Mouse (Mus musculus) liver, postnatal 0 days (tissue): Measurements from ENCODE around the gene Cdk14. TPM values are rescaled to one million over a fixed set of nuclear protein-coding genes. Genes with fewer than 3 reads are reported as not detected.
A peak's percentile ranks its signal among the peaks of the same experiment; 100 is the strongest.

Experiments used
- ATAC-seq: fragments of 200-750 bp; cut with Nextera tagmentation; 2 replicates; pipeline ENCODE4 v1.8.0; 2017; ENCODE audit warnings: mild to moderate bottlenecking, moderate library complexity
- DNase-seq: peaks from one replicate; pipeline ENCODE4 v3.0.0-alpha.2; 2016
- H3K27ac ChIP-seq: fragments of 300-500 bp; sonication (generic); 2 replicates; pipeline ENCODE4 v1.5.1; 2014; ENCODE audit warnings: antibody characterized with exemption, moderate library complexity, mild to moderate bottlenecking, low read depth
- H3K27me3 ChIP-seq: fragments of 300-500 bp; sonication (generic); 2 replicates; pipeline ENCODE4 v1.6.1; 2014; ENCODE audit warnings: low read length, control low read depth, mixed read lengths; ENCODE audit not compliant: insufficient read depth
- H3K36me3 ChIP-seq: fragments of 300-500 bp; sonication (generic); replicated peaks from 2 replicates; pipeline ENCODE4 v1.6.1; 2014; ENCODE audit warnings: mild to moderate bottlenecking, control low read depth, low read length, moderate library complexity, mixed read lengths; ENCODE audit not compliant: insufficient read depth
- H3K4me1 ChIP-seq: fragments of 300-500 bp; sonication (generic); 2 replicates; pipeline ENCODE4 v1.6.1; 2014; ENCODE audit warnings: antibody characterized with exemption, mild to moderate bottlenecking, control low read depth; ENCODE audit not compliant: insufficient read depth
- H3K4me2 ChIP-seq: fragments of 300-500 bp; sonication (generic); 2 replicates; pipeline ENCODE4 v1.6.1; 2014; ENCODE audit warnings: low read depth, mild to moderate bottlenecking, low read length, moderate library complexity, mixed read lengths
- H3K4me3 ChIP-seq: fragments of 300-500 bp; sonication (generic); 2 replicates; pipeline ENCODE4 v1.5.1; 2014; ENCODE audit warnings: low read depth, low read length
- H3K9ac ChIP-seq: fragments of 300-500 bp; sonication (generic); replicated peaks from 2 replicates; pipeline ENCODE4 v1.6.1; 2014; ENCODE audit warnings: mild to moderate bottlenecking, moderate library complexity
- H3K9me3 ChIP-seq: fragments of 300-500 bp; sonication (generic); 2 replicates; pipeline ENCODE4 v1.6.1; 2016; ENCODE audit warnings: mild to moderate bottlenecking, control low read depth, low read length, mixed read lengths
- CTCF ChIP-seq: sonication (generic); IDR thresholded peaks from 2 replicates; pipeline ENCODE4 v1.5.1; 2016; ENCODE audit warnings: antibody characterized with exemption, low read depth
- EP300 ChIP-seq: IDR thresholded peaks from 2 replicates; pipeline ENCODE4 v1.6.1; 2016; ENCODE audit warnings: antibody characterized with exemption, low read depth, mild to moderate bottlenecking
- WGBS: fragments of 180-500 bp; shearing (Covaris S2); extraction: QIAGEN DNeasy Blood & Tissue Kit; methylation state at CpG from one replicate; pipeline ENCODE4 v1.1.7; 2014; ENCODE audit not compliant: insufficient replicate concordance; 5-methylcytosine and 5-hydroxymethylcytosine counted together
- polyA plus RNA-seq: library from polyadenylated mRNA; unstranded; fragments of >200 nt; fragmentation: Nextera tagmentation; extraction: Ambion mirVana; gene quantifications from 2 replicates; pipeline ENCODE4 v1.2.1, GENCODE M21; 2015

Gene Cdk14
- polyA plus RNA-seq, 1 experiment from 2014 or later: 1.1 TPM

- H3K4me1 ChIP-seq: no peaks in the 10 kb centered on the region
- no peak overlapping the region for H3K4me3 ChIP-seq
- no peaks in the 10 kb centered on the region for H3K36me3 ChIP-seq
- no peaks in the 10 kb centered on the region for H3K27me3 ChIP-seq
- no peak overlapping the region for H3K27ac ChIP-seq
- no peak for ATAC-seq
- 81% methylated on average over 2 of the region's 2 CpGs for WGBS
- H3K9me3 ChIP-seq: 0 out of 2 replicates have a peak, but pooled peaks cover 2% of the 10 kb centered on the region
- no peak for DNase-seq
- H3K9ac ChIP-seq: no peak overlapping the region
- no peak overlapping the region for H3K4me2 ChIP-seq
- TF ChIP-seq EP300 (no peak), CTCF (no peak)
Observed at GRCm38 (mm10) chr5:5305286-5305685, 114.8 kb downstream of the Cdk14 start.

DNA sequence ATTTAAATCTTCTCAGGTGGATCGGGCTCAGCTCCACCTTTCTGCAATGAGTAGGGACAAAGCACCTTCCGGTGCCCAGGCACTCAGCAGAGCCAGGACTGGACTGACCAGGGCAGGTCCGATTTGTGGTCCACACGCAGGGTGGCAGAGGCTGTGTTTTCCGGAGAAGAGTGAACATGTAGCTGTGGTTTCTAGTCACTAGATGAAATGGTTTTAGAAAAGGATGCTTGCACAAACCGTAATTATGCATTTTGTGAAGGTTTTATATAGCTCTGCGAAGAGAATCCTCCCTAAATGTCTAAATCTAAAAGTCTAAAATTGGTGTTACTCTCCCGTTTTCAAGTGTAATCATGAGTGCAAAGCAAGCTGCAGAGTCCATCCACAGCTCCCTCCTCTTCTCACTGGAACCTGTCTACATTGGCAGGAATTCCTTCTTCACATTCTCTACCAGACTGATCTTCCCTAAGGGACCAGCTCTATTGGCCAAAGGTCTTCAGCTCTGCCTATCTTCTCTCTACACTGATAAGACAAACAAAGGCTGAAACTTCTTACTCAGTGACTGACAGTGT is 116.9 kb downstream of the Cdk14 start:
- no peak for ATAC-seq

GRCm38 (mm10) chr5:5301571-5302079 is 118.5 kb downstream of the Cdk14 start:
- Histone ChIP-seq H3K27me3 (no peaks in the 10 kb centered on the region), H3K27ac (no peak overlapping the region), H3K4me1 (no peaks in the 10 kb centered on the region), H3K4me2 (no peak overlapping the region), H3K9me3 (no peaks in the 10 kb centered on the region), H3K36me3 (no peaks in the 10 kb centered on the region), H3K9ac (no peak overlapping the region), H3K4me3 (no peak overlapping the region)
- DNase-seq (no peak), ATAC-seq (no peak)
- no peak for TF ChIP-seq EP300
- TF ChIP-seq CTCF: no peak
- 67% methylated on average over 12 of the region's 12 CpGs for WGBS

More for the DNA sequence above, 116.9 kb downstream of the Cdk14 start:
- Histone ChIP-seq H3K4me2 (no peak overlapping the region), H3K4me3 (no peak overlapping the region), H3K9ac (no peak overlapping the region), H3K27ac (no peak overlapping the region), H3K9me3 (no peaks in the 10 kb centered on the region), H3K36me3 (no peaks in the 10 kb centered on the region), H3K27me3 (no peaks in the 10 kb centered on the region), H3K4me1 (no peaks in the 10 kb centered on the region)
- DNase-seq: no peak
- WGBS: 75% methylated on average over 8 of the region's 8 CpGs
- TF ChIP-seq EP300 (no peak), CTCF (no peak)

DNA sequence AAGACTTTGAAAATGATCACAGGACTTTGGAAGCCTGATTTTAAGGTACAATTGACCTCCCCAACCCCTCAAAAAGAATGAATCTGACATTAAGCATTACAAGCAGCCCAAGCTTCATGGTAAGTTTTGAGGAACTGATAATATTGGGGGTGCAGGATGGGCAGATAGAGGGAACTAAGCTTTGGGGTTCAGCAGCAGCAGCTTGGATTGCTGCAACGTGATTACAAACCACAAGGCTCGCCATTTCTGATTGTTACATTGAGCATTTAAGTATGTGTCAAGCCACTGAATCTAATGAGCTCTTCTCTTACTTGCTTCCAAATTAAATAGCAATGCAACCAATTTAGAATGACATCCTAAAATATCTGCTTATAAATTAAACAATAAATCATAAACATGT is 119.1 kb downstream of the Cdk14 start:
- Histone ChIP-seq H3K4me2 (no peak overlapping the region), H3K4me1 (no peaks in the 10 kb centered on the region), H3K36me3 (no peaks in the 10 kb centered on the region), H3K9ac (no peak overlapping the region), H3K4me3 (no peak overlapping the region), H3K9me3 (no peaks in the 10 kb centered on the region), H3K27me3 (no peaks in the 10 kb centered on the region), H3K27ac (no peak overlapping the region)
- 52% methylated on average over 2 of the region's 2 CpGs for WGBS
- ATAC-seq: no peak
- TF ChIP-seq CTCF (no peak), EP300 (no peak)
- DNase-seq: no peak

DNA sequence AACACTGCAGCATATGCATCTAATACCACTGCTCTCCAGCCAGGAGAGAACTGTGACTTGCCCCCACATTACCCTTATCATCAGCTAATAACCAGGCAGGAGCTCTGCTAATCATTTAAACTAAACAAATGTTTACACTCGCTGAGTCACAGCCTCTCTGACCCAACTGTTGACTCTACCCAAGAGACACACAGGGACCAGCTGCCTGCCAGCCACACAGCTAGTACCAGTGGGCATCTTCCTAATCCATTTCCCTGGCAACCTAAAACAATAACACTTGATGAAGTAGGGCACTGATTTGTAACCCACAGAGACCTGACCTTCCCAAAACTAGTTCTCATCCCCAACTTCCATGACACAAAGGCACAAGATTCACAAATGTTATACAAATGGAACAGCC is 119.8 kb downstream of the Cdk14 start:
- Histone ChIP-seq H3K4me1 (no peaks in the 10 kb centered on the region), H3K36me3 (no peaks in the 10 kb centered on the region), H3K27ac (no peak overlapping the region), H3K9me3 (no peaks in the 10 kb centered on the region), H3K4me2 (no peak overlapping the region), H3K27me3 (no peaks in the 10 kb centered on the region), H3K4me3 (no peak overlapping the region), H3K9ac (no peak overlapping the region)
- 39% methylated on average over 1 of the region's 1 CpGs for WGBS
- peak; percentile 78 for ATAC-seq
- DNase-seq: no peak
- no peak for TF ChIP-seq EP300
- no peak for TF ChIP-seq CTCF

DNA sequence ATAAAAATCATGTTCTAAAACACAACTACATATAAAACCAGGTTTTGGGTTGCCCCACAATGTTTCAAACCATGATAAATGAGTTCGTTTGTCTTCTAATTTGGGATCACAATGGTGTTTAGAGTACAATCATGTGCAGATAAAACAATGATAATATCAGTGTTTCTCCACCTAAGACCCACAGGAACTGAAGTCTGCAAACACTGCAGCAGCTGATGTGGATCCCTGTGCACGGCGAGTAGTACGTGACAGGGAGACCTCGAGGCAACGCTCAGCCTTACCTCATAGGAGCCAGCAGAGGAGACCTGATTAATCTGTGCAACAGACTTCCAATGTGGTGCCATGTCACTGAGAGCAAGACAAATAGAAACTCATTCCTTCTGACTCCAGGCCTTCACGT is 122.9 kb downstream of the Cdk14 start:
- ATAC-seq (no peak), DNase-seq (no peak)
- TF ChIP-seq EP300: no peak
- TF ChIP-seq CTCF: no peak
- 71% methylated on average over 7 of the region's 7 CpGs for WGBS
- no peaks in the 10 kb centered on the region for H3K27me3 ChIP-seq
- no peak overlapping the region for H3K4me2 ChIP-seq
- no peaks in the 10 kb centered on the region for H3K4me1 ChIP-seq
- H3K9ac ChIP-seq: no peak overlapping the region
- no peaks in the 10 kb centered on the region for H3K36me3 ChIP-seq
- H3K27ac ChIP-seq: no peak overlapping the region
- H3K9me3 ChIP-seq: no peaks in the 10 kb centered on the region
- no peak overlapping the region for H3K4me3 ChIP-seq

- H3K9ac ChIP-seq: no peak overlapping the region
- 0 out of 2 replicates have a peak, but pooled peaks have one; percentile 21 for TF ChIP-seq CTCF
- TF ChIP-seq EP300: no peak
Observed at GRCm38 (mm10) chr5:5296773-5297172, 123.3 kb downstream of the Cdk14 start.

More at GRCm38 (mm10) chr5:5296773-5297172, 123.3 kb downstream of the Cdk14 start:
- no peak overlapping the region for H3K4me3 ChIP-seq
- H3K27me3 ChIP-seq: no peaks in the 10 kb centered on the region
- no peaks in the 10 kb centered on the region for H3K9me3 ChIP-seq
- ATAC-seq: no peak
- H3K36me3 ChIP-seq: no peaks in the 10 kb centered on the region
- H3K27ac ChIP-seq: no peak overlapping the region
- no peaks in the 10 kb centered on the region for H3K4me1 ChIP-seq
- no peak overlapping the region for H3K4me2 ChIP-seq
- no peak for DNase-seq
